Mouse (Mus musculus): ENCODE results near the gene Cdc37l1.

GRCm38 (mm10) chr19:28963113-28963512 lies 27.0 kb upstream of the Cdc37l1 start:
- TF ChIP-seq CTCF (IDR thresholded peaks at IDR 0.05; ENCODE audit: control insufficient read depth, insufficient read depth, insufficient replicate concordance, low read depth, low read length) = no peak
- no peak for TF ChIP-seq POLR2A (IDR thresholded peaks at IDR 0.05; ENCODE audit: control insufficient read depth, low read depth, low read length)
